Mouse (Mus musculus) limb, embryonic 14.5 days (tissue): Measurements from ENCODE around the gene Tmem121. TPM values are rescaled to one million over a fixed set of nuclear protein-coding genes. Genes with fewer than 3 reads are reported as not detected.

Experiments used
- ATAC-seq: fragments of 200-750 bp; cut with Nextera tagmentation; 2 replicates; pipeline ENCODE4 v1.8.0; 2017; ENCODE audit warnings: low read depth, moderate number of reproducible peaks, moderate TSS enrichment; ENCODE audit not compliant: low FRiP score
- DNase-seq: peaks from one replicate; pipeline ENCODE4 v3.0.0-alpha.2; 2015; ENCODE audit warnings: low spot score
- H3K27ac ChIP-seq: fragments of 300-500 bp; sonication (generic); replicated peaks from 2 replicates; pipeline ENCODE4 v1.5.1; 2014; ENCODE audit warnings: low read depth, mild to moderate bottlenecking, low read length, moderate library complexity, mixed read lengths
- H3K27me3 ChIP-seq: fragments of 300-500 bp; sonication (generic); 2 replicates; pipeline ENCODE4 v1.6.1; 2014; ENCODE audit warnings: low read length, mixed read lengths; ENCODE audit not compliant: control insufficient read depth, insufficient read depth
- H3K36me3 ChIP-seq: fragments of 300-500 bp; sonication (generic); 2 replicates; pipeline ENCODE4 v1.6.1; 2014; ENCODE audit warnings: mild to moderate bottlenecking, low read length, moderate library complexity, mixed read lengths; ENCODE audit not compliant: control insufficient read depth, insufficient read depth
- H3K4me1 ChIP-seq: fragments of 300-500 bp; sonication (generic); 2 replicates; pipeline ENCODE4 v1.6.1; 2014; ENCODE audit warnings: antibody characterized with exemption, low read length, mixed read lengths; ENCODE audit not compliant: control insufficient read depth, insufficient read depth
- H3K4me2 ChIP-seq: fragments of 300-500 bp; sonication (generic); replicated peaks from 2 replicates; pipeline ENCODE4 v1.6.1; 2014; ENCODE audit warnings: low read depth, mild to moderate bottlenecking, low read length, moderate library complexity; ENCODE audit not compliant: severe bottlenecking
- H3K4me3 ChIP-seq: fragments of 300-500 bp; sonication (generic); replicated peaks from 2 replicates; pipeline ENCODE4 v1.5.1; 2014; ENCODE audit warnings: low read length
- H3K9ac ChIP-seq: fragments of 300-500 bp; sonication (generic); 2 replicates; pipeline ENCODE4 v1.6.1; 2014; ENCODE audit warnings: mild to moderate bottlenecking, low read depth, low read length, moderate library complexity; ENCODE audit not compliant: severe bottlenecking
- H3K9me3 ChIP-seq: fragments of 300-500 bp; sonication (generic); 2 replicates; pipeline ENCODE4 v1.6.1; 2016; ENCODE audit warnings: low read length; ENCODE audit not compliant: control insufficient read depth
- POLR2A ChIP-seq: fragments of 200-500 bp; IDR thresholded peaks from 2 replicates; pipeline ENCODE4 v1.8.0; 2012; ENCODE audit warnings: inconsistent platforms, mild to moderate bottlenecking, moderate library complexity, borderline replicate concordance; ENCODE audit not compliant: insufficient read depth, insufficient read length; ENCODE audit errors: extremely low read depth
- WGBS: fragments of 180-500 bp; shearing (Covaris S2); extraction: QIAGEN DNeasy Blood & Tissue Kit; methylation state at CpG from one replicate; pipeline ENCODE4 v1.1.7; 2014; 5-methylcytosine and 5-hydroxymethylcytosine counted together
- polyA plus RNA-seq, 2 experiments: library from polyadenylated mRNA; depleted of rRNA in 1 of 2; stranded (reverse) in 1 of 2; unstranded in 1 of 2; fragments of >200 nt; fragmentation: Nextera tagmentation in 1 of 2; extraction: Ambion mirVana in 1 of 2; gene quantifications; 2 replicates each; pipeline versions ENCODE4 v1.2.1 to v1.2.3; 2012 to 2014

Gene Tmem121
- polyA plus RNA-seq, 2 experiments, result 10.1 to 29.6 TPM

- TF ChIP-seq POLR2A, result no peak
- Histone ChIP-seq H3K9me3 (no peaks in the 10 kb centered on the region), H3K9ac (no peak overlapping the region; the same call in 1 of the 2 replicates), H3K4me1 (peaks cover 18% of the 10 kb centered on the region), H3K36me3 (peaks cover 16% of the 10 kb centered on the region), H3K4me3 (no peak overlapping the region), H3K27ac (no peak overlapping the region), H3K27me3 (peaks cover 41% of the 10 kb centered on the region), H3K4me2 (peak overlapping the region; percentile 32)
- ATAC-seq (no peak), DNase-seq (peak; percentile 59)
- 19% methylated on average over 15 of the region's 15 CpGs for WGBS
Observed at GRCm38 (mm10) chr12:113142021-113142975, 43.4 kb upstream of the Tmem121 start.

- H3K27ac ChIP-seq, result no peak overlapping the region
- no peak overlapping the region for H3K4me3 ChIP-seq
- peaks cover 18% of the 10 kb centered on the region for H3K4me1 ChIP-seq
- ATAC-seq (no peak), DNase-seq (no peak)
- H3K27me3 ChIP-seq, result peaks cover 41% of the 10 kb centered on the region
- H3K9me3 ChIP-seq, result no peaks in the 10 kb centered on the region
- peak overlapping the region; percentile 32 for H3K4me2 ChIP-seq
- peaks cover 7% of the 10 kb centered on the region for H3K36me3 ChIP-seq
- H3K9ac ChIP-seq, result no peak overlapping the region
- TF ChIP-seq POLR2A, result no peak
- 50% methylated on average over 7 of the region's 7 CpGs for WGBS
Observed at GRCm38 (mm10) chr12:113143164-113143563, 42.6 kb upstream of the Tmem121 start.

GRCm38 (mm10) chr12:113144001-113144756, 41.6 kb upstream of the Tmem121 start:
- no peaks in the 10 kb centered on the region for H3K36me3 ChIP-seq
- H3K4me1 ChIP-seq, result peaks cover 18% of the 10 kb centered on the region
- no peak overlapping the region for H3K4me2 ChIP-seq
- 72% methylated on average over 19 of the region's 20 CpGs for WGBS
- TF ChIP-seq POLR2A, result no peak
- peaks cover 47% of the 10 kb centered on the region for H3K27me3 ChIP-seq
- H3K9me3 ChIP-seq, result no peaks in the 10 kb centered on the region
- no peak overlapping the region for H3K27ac ChIP-seq
- no peak for DNase-seq
- no peak overlapping the region for H3K4me3 ChIP-seq
- ATAC-seq, result no peak
- H3K9ac ChIP-seq, result no peak overlapping the region

DNA sequence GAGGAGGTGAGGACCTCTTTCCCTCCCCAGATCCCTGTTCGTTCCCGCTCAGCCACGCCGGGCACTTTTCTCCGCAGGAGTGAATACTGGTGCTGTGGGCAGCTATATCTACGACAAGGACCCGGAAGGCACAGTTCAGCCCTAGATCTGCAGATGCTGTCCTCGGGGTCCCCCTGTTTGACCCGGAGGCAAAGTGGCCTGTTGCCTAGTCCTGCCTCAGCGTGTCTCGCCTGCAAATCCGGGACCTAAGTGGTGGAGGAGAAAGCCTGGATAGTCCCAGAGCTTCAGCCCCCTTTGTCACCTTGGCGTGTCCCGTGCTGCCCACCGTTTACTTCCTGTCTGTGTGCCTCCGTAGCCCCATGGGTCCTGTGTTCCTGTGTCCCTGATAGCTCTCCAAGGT, 40.8 kb upstream of the Tmem121 start:
- DNase-seq (no peak), ATAC-seq (no peak)
- WGBS, result 91% methylated on average over 16 of the region's 16 CpGs
- no peak for TF ChIP-seq POLR2A
- no peak overlapping the region for H3K27ac ChIP-seq
- H3K4me2 ChIP-seq, result no peak overlapping the region
- H3K4me3 ChIP-seq, result no peak overlapping the region
- H3K27me3 ChIP-seq, result peaks cover 47% of the 10 kb centered on the region
- no peak overlapping the region for H3K9ac ChIP-seq
- peaks cover 14% of the 10 kb centered on the region for H3K4me1 ChIP-seq
- H3K9me3 ChIP-seq, result no peaks in the 10 kb centered on the region
- H3K36me3 ChIP-seq, result no peaks in the 10 kb centered on the region

- no peak overlapping the region for H3K4me3 ChIP-seq
- H3K27ac ChIP-seq, result no peak overlapping the region
- peaks cover 41% of the 10 kb centered on the region for H3K27me3 ChIP-seq
- no peaks in the 10 kb centered on the region for H3K9me3 ChIP-seq
- H3K4me1 ChIP-seq, result peaks cover 13% of the 10 kb centered on the region
- no peak overlapping the region for H3K4me2 ChIP-seq
- ATAC-seq (no peak), DNase-seq (no peak)
- no peak overlapping the region for H3K9ac ChIP-seq
- WGBS, result 90% methylated on average over 5 of the region's 5 CpGs
- TF ChIP-seq POLR2A, result no peak
- H3K36me3 ChIP-seq, result no peaks in the 10 kb centered on the region
Observed at GRCm38 (mm10) chr12:113145591-113145990, 40.1 kb upstream of the Tmem121 start.
